Mouse (Mus musculus): ENCODE data around the gene Serping1.

Serping1 gene

DNA sequence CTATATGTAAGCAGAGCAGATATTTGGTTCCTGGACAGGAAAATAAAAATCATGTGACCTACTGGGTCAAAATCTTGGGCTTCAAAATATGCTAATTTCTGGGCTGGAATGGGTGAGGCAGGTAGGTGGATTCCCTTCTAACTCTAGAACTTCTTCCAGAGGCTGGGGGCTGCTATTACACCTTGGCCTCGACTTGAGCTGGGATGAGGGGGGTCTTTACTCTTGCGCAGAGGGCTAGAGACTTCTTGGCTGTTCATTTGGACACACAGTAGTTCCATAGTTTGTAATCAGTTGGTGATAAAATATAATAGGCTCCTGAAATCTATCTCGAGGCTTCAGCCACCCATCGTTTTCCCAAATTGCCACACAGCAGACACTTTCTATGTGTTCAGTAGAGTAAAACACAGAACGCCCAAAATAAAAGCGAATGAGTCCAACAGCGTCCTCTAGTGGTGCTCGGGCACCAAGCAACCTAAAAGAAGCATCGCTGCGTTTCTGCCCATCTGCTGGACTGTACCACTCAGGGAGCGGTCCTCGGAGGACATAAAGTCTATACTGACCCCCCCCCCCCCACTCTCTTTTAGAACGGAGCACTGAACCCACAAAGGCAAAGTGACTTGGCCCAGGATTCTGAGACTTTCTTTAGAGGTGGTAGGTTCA lies 22.7 kb upstream of the Serping1 start:
- peak; percentile 84 for DNase-seq (ENCODE audit: low read depth, low spot score)
- Histone ChIP-seq H3K27me3 (ENCODE audit: control insufficient read depth, insufficient read depth, low read length, poor library complexity, severe bottlenecking) (no peaks in the 10 kb centered on the region), H3K36me3 (ENCODE audit: control insufficient read depth, insufficient read depth, low read length, poor library complexity, severe bottlenecking) (no peaks in the 10 kb centered on the region)

- H3K27me3 ChIP-seq (ENCODE audit: control insufficient read depth, insufficient read depth, low read length, poor library complexity, severe bottlenecking), result no peaks in the 10 kb centered on the region
- DNase-seq (ENCODE audit: low read depth, low spot score), result peak; percentile 19
- no peaks in the 10 kb centered on the region for H3K36me3 ChIP-seq (ENCODE audit: control insufficient read depth, insufficient read depth, low read length, poor library complexity, severe bottlenecking)
Measured at GRCm38 (mm10) chr2:84793871-84794270, 18.6 kb upstream of the Serping1 start.

GRCm38 (mm10) chr2:84793154-84793553 lies 17.9 kb upstream of the Serping1 start:
- Histone ChIP-seq H3K27me3 (ENCODE audit: control insufficient read depth, insufficient read depth, low read length, poor library complexity, severe bottlenecking) (no peaks in the 10 kb centered on the region), H3K36me3 (ENCODE audit: control insufficient read depth, insufficient read depth, low read length, poor library complexity, severe bottlenecking) (no peaks in the 10 kb centered on the region)
- no peak for DNase-seq (ENCODE audit: low read depth, low spot score)

GRCm38 (mm10) chr2:84792516-84792915 lies 17.3 kb upstream of the Serping1 start:
- H3K27me3 ChIP-seq (ENCODE audit: control insufficient read depth, insufficient read depth, low read length, poor library complexity, severe bottlenecking), result no peaks in the 10 kb centered on the region
- no peak for DNase-seq (ENCODE audit: low read depth, low spot score)

GRCm38 (mm10) chr2:84790418-84790817 lies 15.2 kb upstream of the Serping1 start:
- DNase-seq (ENCODE audit: low read depth, low spot score), result no peak
- Histone ChIP-seq H3K36me3 (ENCODE audit: control insufficient read depth, insufficient read depth, low read length, poor library complexity, severe bottlenecking) (no peaks in the 10 kb centered on the region), H3K27me3 (ENCODE audit: control insufficient read depth, insufficient read depth, low read length, poor library complexity, severe bottlenecking) (no peaks in the 10 kb centered on the region)

More at GRCm38 (mm10) chr2:84792516-84792915, 17.3 kb upstream of the Serping1 start:
- no peaks in the 10 kb centered on the region for H3K36me3 ChIP-seq (ENCODE audit: control insufficient read depth, insufficient read depth, low read length, poor library complexity, severe bottlenecking)

DNA sequence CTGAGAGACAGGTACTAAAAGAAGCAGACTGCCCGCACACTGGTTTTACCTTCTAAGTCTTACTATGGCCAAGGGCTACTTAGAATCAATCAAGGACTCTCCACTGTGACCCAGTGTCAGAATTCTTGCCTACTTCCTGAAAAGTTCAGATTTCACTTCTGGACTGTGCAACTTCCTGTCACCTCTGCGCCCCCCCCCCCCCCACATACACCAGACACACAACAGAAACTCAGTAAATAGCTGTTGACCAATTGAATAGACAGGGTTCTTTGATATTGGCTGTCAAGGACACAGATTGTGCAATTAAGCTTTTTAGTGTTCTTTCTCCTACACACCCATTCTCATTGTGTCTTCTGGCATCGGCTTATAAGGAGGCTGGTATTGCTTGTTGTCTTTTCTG lies 13.1 kb upstream of the Serping1 start:
- DNase-seq (ENCODE audit: low read depth, low spot score), result no peak
- no peaks in the 10 kb centered on the region for H3K27me3 ChIP-seq (ENCODE audit: control insufficient read depth, insufficient read depth, low read length, poor library complexity, severe bottlenecking)

DNA sequence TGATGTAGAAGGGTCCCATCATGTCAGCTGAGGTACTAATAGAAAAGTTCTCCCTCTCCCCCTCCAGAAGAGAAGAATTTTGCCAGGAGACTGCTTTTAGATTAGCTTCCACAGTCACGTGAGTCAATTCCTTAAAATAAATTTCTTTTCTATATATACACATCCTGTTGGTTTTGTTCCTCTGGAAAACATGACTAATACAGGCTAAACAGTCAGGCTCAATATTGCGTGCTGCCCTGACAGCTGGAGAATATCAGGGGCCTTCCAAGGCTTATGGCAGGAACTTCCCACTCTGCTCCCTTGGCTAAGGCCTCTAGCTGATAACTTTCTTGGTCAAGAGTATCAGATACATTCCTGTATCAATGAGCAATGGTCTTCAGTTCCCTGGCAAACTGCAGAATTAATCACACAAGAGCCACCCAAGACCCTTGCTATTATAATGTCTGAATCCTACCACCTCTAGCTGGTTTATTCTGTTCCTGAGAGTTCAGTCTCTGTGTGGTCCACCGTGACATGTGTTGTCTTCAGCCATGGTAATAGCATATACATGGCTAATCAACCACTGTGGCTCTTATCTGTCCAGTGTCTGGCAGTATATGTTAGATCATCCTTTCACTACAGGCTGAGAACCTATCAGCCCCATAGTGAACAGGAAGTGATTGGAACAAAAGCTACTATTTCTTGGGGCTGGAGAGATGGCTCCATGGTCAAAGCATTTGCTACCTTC lies 8.8 kb upstream of the Serping1 start:
- DNase-seq (ENCODE audit: low read depth, low spot score), result no peak
- no peaks in the 10 kb centered on the region for H3K36me3 ChIP-seq (ENCODE audit: control insufficient read depth, insufficient read depth, low read length, poor library complexity, severe bottlenecking)
- H3K27me3 ChIP-seq (ENCODE audit: control insufficient read depth, insufficient read depth, low read length, poor library complexity, severe bottlenecking), result no peaks in the 10 kb centered on the region

More for the DNA sequence above, 13.1 kb upstream of the Serping1 start:
- no peaks in the 10 kb centered on the region for H3K36me3 ChIP-seq (ENCODE audit: control insufficient read depth, insufficient read depth, low read length, poor library complexity, severe bottlenecking)

DNA sequence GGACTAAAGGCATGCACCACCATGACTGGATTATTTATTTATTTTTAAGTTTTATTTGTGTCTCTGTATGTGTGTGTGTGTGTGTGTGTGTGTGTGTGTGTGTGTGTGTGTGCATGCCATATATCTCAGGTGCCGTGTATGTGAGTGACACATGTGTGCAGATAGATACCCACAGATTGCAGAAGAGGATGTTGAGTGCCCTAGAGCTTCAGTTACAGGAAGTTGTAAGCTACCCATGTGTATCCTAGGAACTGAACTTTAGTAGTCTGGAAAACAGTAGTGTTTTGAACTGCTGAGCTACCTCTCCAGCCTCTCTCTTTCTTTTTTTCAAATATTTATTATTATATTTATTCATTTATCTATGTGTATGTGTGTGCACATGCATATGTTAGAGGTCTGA lies 8.1 kb upstream of the Serping1 start:
- Histone ChIP-seq H3K36me3 (ENCODE audit: control insufficient read depth, insufficient read depth, low read length, poor library complexity, severe bottlenecking) (no peaks in the 10 kb centered on the region), H3K27me3 (ENCODE audit: control insufficient read depth, insufficient read depth, low read length, poor library complexity, severe bottlenecking) (no peaks in the 10 kb centered on the region)
- DNase-seq (ENCODE audit: low read depth, low spot score), result peak; percentile 34

- Histone ChIP-seq H3K36me3 (ENCODE audit: control insufficient read depth, insufficient read depth, low read length, poor library complexity, severe bottlenecking) (no peaks in the 10 kb centered on the region), H3K27me3 (ENCODE audit: control insufficient read depth, insufficient read depth, low read length, poor library complexity, severe bottlenecking) (no peaks in the 10 kb centered on the region)
- peak; percentile 36 for DNase-seq (ENCODE audit: low read depth, low spot score)
Measured at GRCm38 (mm10) chr2:84779210-84779609, 4.0 kb upstream of the Serping1 start.

DNA sequence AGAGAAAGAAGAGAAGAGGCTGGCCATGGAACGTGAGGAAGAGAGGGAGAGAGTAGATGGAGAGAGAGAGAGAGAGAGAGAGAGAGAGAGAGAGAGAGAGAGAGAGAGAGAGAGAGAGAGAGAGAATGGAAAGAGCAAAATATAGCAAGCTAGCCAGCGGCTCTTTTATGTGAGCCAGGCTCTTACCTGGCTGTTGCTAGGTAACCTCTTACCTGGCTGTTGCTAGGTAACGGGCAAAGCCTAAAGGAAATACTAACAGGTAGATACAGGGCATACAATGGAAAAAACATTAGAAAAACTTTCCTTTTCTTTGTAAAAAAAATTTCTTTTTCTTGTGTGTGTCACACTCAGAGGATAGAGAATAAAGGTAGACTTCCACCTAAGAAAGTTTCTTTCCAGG lies 2.5 kb upstream of the Serping1 start:
- no peaks in the 10 kb centered on the region for H3K27me3 ChIP-seq (ENCODE audit: control insufficient read depth, insufficient read depth, low read length, poor library complexity, severe bottlenecking)
- DNase-seq (ENCODE audit: low read depth, low spot score), result no peak
- no peaks in the 10 kb centered on the region for H3K36me3 ChIP-seq (ENCODE audit: control insufficient read depth, insufficient read depth, low read length, poor library complexity, severe bottlenecking)

DNA sequence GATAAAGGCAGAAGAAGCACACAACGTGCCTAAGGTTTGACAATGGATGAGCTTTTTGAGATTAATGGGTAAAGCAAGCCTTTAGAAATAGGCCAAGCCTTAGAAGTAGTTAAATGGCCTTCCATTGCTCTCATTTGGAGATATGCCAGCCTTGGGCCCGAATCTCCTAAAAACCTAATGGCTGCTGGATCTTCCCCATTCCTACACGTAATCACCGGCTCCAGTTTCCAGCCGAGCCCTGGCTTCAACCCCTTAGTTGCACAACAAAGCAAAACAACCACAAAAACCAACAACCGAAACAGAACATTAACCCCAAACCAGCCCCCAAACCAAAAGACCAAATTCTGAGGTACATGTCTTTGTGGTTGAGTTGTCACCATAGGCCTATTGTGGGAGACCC lies 421 bp upstream of the Serping1 start:
- no peaks in the 10 kb centered on the region for H3K27me3 ChIP-seq (ENCODE audit: control insufficient read depth, insufficient read depth, low read length, poor library complexity, severe bottlenecking)
- DNase-seq (ENCODE audit: low read depth, low spot score), result no peak

GRCm38 (mm10) chr2:84774751-84775150 lies 493 bp downstream of the Serping1 start:
- DNase-seq (ENCODE audit: low read depth, low spot score), result no peak
- H3K27me3 ChIP-seq (ENCODE audit: control insufficient read depth, insufficient read depth, low read length, poor library complexity, severe bottlenecking), result no peaks in the 10 kb centered on the region
- no peaks in the 10 kb centered on the region for H3K36me3 ChIP-seq (ENCODE audit: control insufficient read depth, insufficient read depth, low read length, poor library complexity, severe bottlenecking)

More for the DNA sequence above, 421 bp upstream of the Serping1 start:
- H3K36me3 ChIP-seq (ENCODE audit: control insufficient read depth, insufficient read depth, low read length, poor library complexity, severe bottlenecking), result no peaks in the 10 kb centered on the region

GRCm38 (mm10) chr2:84773195-84773594 lies 2.0 kb downstream of the Serping1 start:
- no peak for DNase-seq (ENCODE audit: low read depth, low spot score)
- H3K36me3 ChIP-seq (ENCODE audit: control insufficient read depth, insufficient read depth, low read length, poor library complexity, severe bottlenecking), result no peaks in the 10 kb centered on the region
- no peaks in the 10 kb centered on the region for H3K27me3 ChIP-seq (ENCODE audit: control insufficient read depth, insufficient read depth, low read length, poor library complexity, severe bottlenecking)

- H3K27me3 ChIP-seq (ENCODE audit: control insufficient read depth, insufficient read depth, low read length, poor library complexity, severe bottlenecking), result no peaks in the 10 kb centered on the region
- DNase-seq (ENCODE audit: low read depth, low spot score), result no peak
Measured at GRCm38 (mm10) chr2:84772454-84772853, 2.8 kb downstream of the Serping1 start.

GRCm38 (mm10) chr2:84770501-84770900 lies 4.7 kb downstream of the Serping1 start:
- DNase-seq (ENCODE audit: low read depth, low spot score), result no peak
- no peaks in the 10 kb centered on the region for H3K36me3 ChIP-seq (ENCODE audit: control insufficient read depth, insufficient read depth, low read length, poor library complexity, severe bottlenecking)
- H3K27me3 ChIP-seq (ENCODE audit: control insufficient read depth, insufficient read depth, low read length, poor library complexity, severe bottlenecking), result no peaks in the 10 kb centered on the region

More at GRCm38 (mm10) chr2:84772454-84772853, 2.8 kb downstream of the Serping1 start:
- no peaks in the 10 kb centered on the region for H3K36me3 ChIP-seq (ENCODE audit: control insufficient read depth, insufficient read depth, low read length, poor library complexity, severe bottlenecking)

Data from splenic B cell, adult 2 months (primary cell).